Mouse (Mus musculus) MEL (cell line): ENCODE results near the gene Mtx1. TPM values are rescaled to one million over a fixed set of nuclear protein-coding genes. Genes with fewer than 3 reads are reported as not detected.
"Not testable (repeated sequence)": the region's sequence is repeated elsewhere in the genome, so short reads cannot be mapped to it uniquely, and the experiment has no call there.

Experiments used
- DNase-seq: peaks from one replicate; pipeline ENCODE4 v3.0.0; 2011; ENCODE audit warnings: low read depth, low spot score
- H3K27ac ChIP-seq: 2 replicates; pipeline ENCODE4 v1.5.1; 2012; ENCODE audit warnings: low read depth, mild to moderate bottlenecking, control low read depth, low read length, moderate library complexity; ENCODE audit not compliant: control insufficient read depth
- H3K27me3 ChIP-seq, 2 experiments: fragments of 150-350 bp in 1 of 2; sonication (generic) in 1 of 2; 2 replicates each; pipeline ENCODE4 v1.6.1; 2012; ENCODE audit warnings: low read length in 2 of 2, mild to moderate bottlenecking in 2 of 2, improper control_type of control experiment in 1 of 2, moderate library complexity in 1 of 2; ENCODE audit not compliant: insufficient read depth in 2 of 2, control insufficient read depth in 1 of 2
- H3K36me3 ChIP-seq, 2 experiments: 2 replicates each; pipeline ENCODE4 v1.6.1; 2012 to 2014; ENCODE audit warnings: low read length in 2 of 2, improper control_type of control experiment in 1 of 2, inconsistent platforms in 1 of 2, mild to moderate bottlenecking in 1 of 2; ENCODE audit not compliant: insufficient read depth in 2 of 2, control insufficient read depth in 1 of 2
- H3K4me1 ChIP-seq, 2 experiments: fragments of 150-350 bp in 1 of 2; sonication (generic) in 1 of 2; 2 replicates each; pipeline ENCODE4 v1.6.1; 2012; ENCODE audit warnings: low read length in 2 of 2, improper control_type of control experiment in 1 of 2, mild to moderate bottlenecking in 1 of 2; ENCODE audit not compliant: insufficient read depth in 2 of 2, control insufficient read depth in 1 of 2
- H3K4me3 ChIP-seq, 2 experiments: fragments of 150-350 bp in 1 of 2; sonication (generic) in 1 of 2; 2 replicates each; pipeline ENCODE4 v1.5.1; 2012; ENCODE audit warnings: low read depth in 2 of 2, low read length in 2 of 2, mild to moderate bottlenecking in 2 of 2, moderate library complexity in 2 of 2, control low read depth in 1 of 2, improper control_type of control experiment in 1 of 2; ENCODE audit not compliant: control insufficient read depth in 1 of 2, insufficient read depth in 1 of 2
- H3K79me2 ChIP-seq: 2 replicates; pipeline ENCODE4 v1.6.1; 2012; ENCODE audit warnings: mild to moderate bottlenecking, low read length, moderate library complexity; ENCODE audit not compliant: control insufficient read depth, poor library complexity, insufficient read depth
- H3K9ac ChIP-seq: 2 replicates; pipeline ENCODE4 v1.6.1; 2012; ENCODE audit warnings: low read depth, mild to moderate bottlenecking, control low read depth, low read length, moderate library complexity; ENCODE audit not compliant: control insufficient read depth, poor library complexity, severe bottlenecking
- H3K9me3 ChIP-seq: fragments of 150-350 bp; sonication (generic); replicated peaks from 2 replicates; pipeline ENCODE4 v1.6.1; 2012; ENCODE audit warnings: mild to moderate bottlenecking, low read length, improper control_type of control experiment, moderate library complexity; ENCODE audit not compliant: insufficient read depth
- CTCF ChIP-seq, 3 experiments: IDR thresholded peaks in 2 of 3; conservative IDR thresholded peaks in 1 of 3; 2 replicates each; pipeline ENCODE4 v1.5.1; 2011 to 2012; ENCODE audit warnings: low read length in 3 of 3, low read depth in 2 of 3, mild to moderate bottlenecking in 2 of 3, improper control_type of control experiment in 1 of 3, inconsistent platforms in 1 of 3, mixed read lengths in 1 of 3, moderate library complexity in 1 of 3; ENCODE audit not compliant: control insufficient read depth in 1 of 3, insufficient read depth in 1 of 3, poor library complexity in 1 of 3, severe bottlenecking in 1 of 3
- E2F4 ChIP-seq: IDR thresholded peaks from 2 replicates; pipeline ENCODE4 v1.6.1; 2011; ENCODE audit warnings: low read depth, low read length, improper control_type of control experiment, borderline replicate concordance
- GABPA ChIP-seq: IDR thresholded peaks from 2 replicates; pipeline ENCODE4 v1.6.1; 2012; ENCODE audit warnings: low read depth, mild to moderate bottlenecking, inconsistent platforms, low read length, improper control_type of control experiment, moderate library complexity
- HCFC1 ChIP-seq: IDR thresholded peaks from 2 replicates; pipeline ENCODE4 v1.6.1; 2012; ENCODE audit warnings: low read depth, mild to moderate bottlenecking, inconsistent platforms, low read length, improper control_type of control experiment, moderate library complexity
- JUND ChIP-seq: IDR thresholded peaks from 2 replicates; pipeline ENCODE4 v1.6.1; 2011; ENCODE audit warnings: low read depth, mild to moderate bottlenecking, improper control_type of control experiment, low read length
- MAX ChIP-seq: IDR thresholded peaks from 2 replicates; pipeline ENCODE4 v1.6.1; 2011; ENCODE audit warnings: low read length, improper control_type of control experiment
- RAD21 ChIP-seq: IDR thresholded peaks from 2 replicates; pipeline ENCODE4 v1.6.1; 2011; ENCODE audit warnings: mild to moderate bottlenecking, low read depth, low read length, improper control_type of control experiment
- RCOR1 ChIP-seq: IDR thresholded peaks from 2 replicates; pipeline ENCODE4 v1.6.1; 2012; ENCODE audit warnings: low read depth, mild to moderate bottlenecking, inconsistent platforms, low read length, improper control_type of control experiment
- TBP ChIP-seq: IDR thresholded peaks from 2 replicates; pipeline ENCODE4 v1.8.0; 2011; ENCODE audit warnings: low read depth, low read length, improper control_type of control experiment
- USF1 ChIP-seq: IDR thresholded peaks from 2 replicates; pipeline ENCODE4 v1.6.1; 2014; ENCODE audit warnings: low read depth, mild to moderate bottlenecking, inconsistent platforms, low read length, improper control_type of control experiment, moderate library complexity
- USF2 ChIP-seq, 2 experiments: IDR thresholded peaks; 2 replicates each; pipeline ENCODE4 v1.6.1; 2011 to 2012; ENCODE audit warnings: improper control_type of control experiment in 2 of 2, low read length in 2 of 2, borderline replicate concordance in 1 of 2, inconsistent platforms in 1 of 2, low read depth in 1 of 2, mild to moderate bottlenecking in 1 of 2; ENCODE audit not compliant: insufficient read depth in 1 of 2
- ZC3H11A ChIP-seq: IDR thresholded peaks from 2 replicates; pipeline ENCODE4 v1.6.1; 2012; ENCODE audit warnings: low read depth, mild to moderate bottlenecking, inconsistent platforms, low read length, improper control_type of control experiment
- ZNF384 ChIP-seq: IDR thresholded peaks from 2 replicates; pipeline ENCODE4 v1.6.1; 2012; ENCODE audit warnings: low read depth, mild to moderate bottlenecking, inconsistent platforms, low read length, improper control_type of control experiment
- polyA plus RNA-seq, 2 experiments: library from polyadenylated mRNA; stranded (reverse) in 1 of 2; unstranded in 1 of 2; fragments of >175 nt in 1 of 2; fragments of >200 nt in 1 of 2; gene quantifications; 2 replicates each; pipeline versions ENCODE4 v1.2.1 to v1.2.4; 2012; ENCODE audit warnings: low replicate concordance in 2 of 2, low read depth in 1 of 2; ENCODE audit not compliant: insufficient read length in 2 of 2, insufficient read depth in 1 of 2, missing spikeins in 1 of 2
- total RNA-seq: library from RNA; depleted of rRNA; stranded (reverse); fragments of 300-350 nt; gene quantifications from 2 replicates; pipeline ENCODE4 v1.2.3, GENCODE M21; 2012

Mtx1 gene
- total and polyA plus RNA-seq, 3 experiments, result 314 to 369 TPM; not detected in 1

GRCm38 (mm10) chr3:89163123-89163522 is 63.8 kb downstream of the Mtx1 start:
- Histone ChIP-seq H3K36me3 (peaks cover 7 to 19% of the 10 kb centered on the region in 2 experiments), H3K9me3 (no peaks in the 10 kb centered on the region), H3K9ac (peak overlapping the region; percentile 95), H3K79me2 (peaks cover 27% of the 10 kb centered on the region), H3K4me1 (peaks cover 10 to 26% of the 10 kb centered on the region in 2 experiments), H3K4me3 (peak overlapping the region; percentile 76 to 80), H3K27me3 (no peaks in the 10 kb centered on the region), H3K27ac (peak overlapping the region; percentile 89)
- TF ChIP-seq HCFC1 (no peak), RCOR1 (no peak), ZC3H11A (no peak), MAX (no peak), USF1 (no peak), RAD21 (no peak), GABPA (no peak), JUND (peak; percentile 50; the same call in 1 of the 2 replicates)
- peak; percentile 64 for DNase-seq

GRCm38 (mm10) chr3:89161786-89162185 is 65.1 kb downstream of the Mtx1 start:
- Histone ChIP-seq H3K27me3 (no peaks in the 10 kb centered on the region), H3K4me3 (no peak overlapping the region), H3K4me1 (peaks cover 10 to 29% of the 10 kb centered on the region in 2 experiments), H3K9me3 (no peaks in the 10 kb centered on the region), H3K36me3 (peaks cover 0 to 21% of the 10 kb centered on the region in 2 experiments; a peak in 2 of 4 replicates)
- no peak for DNase-seq
- TF ChIP-seq ZNF384 (peak; percentile 53; the same call in 1 of the 2 replicates), E2F4 (no peak), CTCF (IDR thresholded peaks at IDR 0.05 in 2 of 3, conservative IDR thresholded peaks at IDR 0.05 in 1 of 3; ENCODE audit: control insufficient read depth in 1 of 3, insufficient read depth in 1 of 3, low read depth in 2 of 3, low read length in 3 of 3, poor library complexity in 1 of 3, severe bottlenecking in 1 of 3) (no peak), USF2 (IDR thresholded peaks at IDR 0.05; ENCODE audit: borderline replicate concordance in 1 of 2, insufficient read depth in 1 of 2, low read depth in 1 of 2, low read length in 2 of 2) (no peak)
- TF ChIP-seq, all 39 proteins: peak for 1
- H3K27ac ChIP-seq, result no peak overlapping the region
- H3K9ac ChIP-seq, result no peak overlapping the region
- peaks cover 22% of the 10 kb centered on the region for H3K79me2 ChIP-seq

GRCm38 (mm10) chr3:89161207-89161606 is 65.7 kb downstream of the Mtx1 start:
- peaks cover 16% of the 10 kb centered on the region for H3K79me2 ChIP-seq

More at GRCm38 (mm10) chr3:89161207-89161606, 65.7 kb downstream of the Mtx1 start:
- Histone ChIP-seq H3K4me1 (peaks cover 10 to 24% of the 10 kb centered on the region in 2 experiments), H3K36me3 (peaks cover 0 to 18% of the 10 kb centered on the region in 2 experiments; a peak in 2 of 4 replicates)
- H3K9me3 ChIP-seq, H3K27me3 ChIP-seq, DNase-seq, H3K4me3 ChIP-seq, H3K27ac ChIP-seq: not testable (repeated sequence)
- TF ChIP-seq TBP, result peak; percentile 62; the same call in 1 of the 2 replicates
- TF ChIP-seq, all 39 proteins: peak for 1; not testable (repeated sequence) for 38
- H3K9ac ChIP-seq, result not testable (repeated sequence)
